Mouse (Mus musculus) heart, adult 2 months (tissue): ENCODE results near the gene Cpa3. TPM values are rescaled to one million over a fixed set of nuclear protein-coding genes. Genes with fewer than 3 reads are reported as not detected.

Source experiments
- DNase-seq, 2 experiments: peaks; one replicate each; pipeline ENCODE4 v3.0.0; 2021
- H3K27ac ChIP-seq: fragments of 200-600 bp; 2 replicates; pipeline ENCODE4 v1.8.1; 2022
- H3K27me3 ChIP-seq: fragments of 200-500 bp; 2 replicates; pipeline ENCODE4 v1.6.1; 2012; ENCODE audit warnings: mild to moderate bottlenecking, low read length, inconsistent platforms, mixed read lengths; ENCODE audit not compliant: control insufficient read depth, insufficient read depth
- H3K36me3 ChIP-seq: fragments of 200-500 bp; 2 replicates; pipeline ENCODE4 v1.6.1; 2012; ENCODE audit warnings: low read length, inconsistent platforms; ENCODE audit not compliant: control insufficient read depth, insufficient read depth
- H3K4me1 ChIP-seq: fragments of 200-500 bp; 2 replicates; pipeline ENCODE4 v1.6.1; 2011; ENCODE audit warnings: low read length; ENCODE audit not compliant: control insufficient read depth, insufficient read depth
- H3K4me3 ChIP-seq: fragments of 200-600 bp; 2 replicates; pipeline ENCODE4 v1.8.1; 2022
- H3K79me2 ChIP-seq: fragments of 200-500 bp; replicated peaks from 2 replicates; pipeline ENCODE4 v1.6.1; 2012; ENCODE audit warnings: mild to moderate bottlenecking, inconsistent platforms, low read length, moderate library complexity, mixed read lengths; ENCODE audit not compliant: control insufficient read depth, insufficient read depth
- H3K9ac ChIP-seq: fragments of 200-500 bp; 2 replicates; pipeline ENCODE4 v1.6.1; 2012; ENCODE audit warnings: low read depth, mild to moderate bottlenecking, control low read depth, inconsistent platforms, low read length, mixed read lengths
- CTCF ChIP-seq: fragments of 200-600 bp; IDR thresholded peaks from 2 replicates; pipeline ENCODE4 v1.8.1; 2022; ENCODE audit warnings: antibody characterized with exemption, mild to moderate bottlenecking, moderate library complexity
- EP300 ChIP-seq: fragments of 200-500 bp; IDR thresholded peaks from 2 replicates; pipeline ENCODE4 v1.6.1; 2011; ENCODE audit warnings: low read depth, low read length, control low read depth; ENCODE audit not compliant: insufficient read depth
- POLR2A ChIP-seq: fragments of 200-500 bp; IDR thresholded peaks from 2 replicates; pipeline ENCODE4 v1.6.1; 2011; ENCODE audit warnings: mild to moderate bottlenecking, low read depth, low read length, control low read depth; ENCODE audit not compliant: insufficient read depth
- WGBS: fragments of 180-500 bp; shearing (Covaris S2); methylation state at CpG from one replicate; pipeline ENCODE4 v1.1.7; 2018; 5-methylcytosine and 5-hydroxymethylcytosine counted together
- intact Hi-C: fragments of 180-260 bp; cut with DNase I; formaldehyde crosslinking; loops from one replicate; pipeline ENCODE4 v1.15.1; 2025
- polyA plus RNA-seq: library from polyadenylated mRNA; depleted of rRNA; stranded (reverse); fragments of >200 nt; gene quantifications from 2 replicates; pipeline ENCODE4 v1.2.3, GENCODE M21; 2012
- total RNA-seq, 2 experiments: library from RNA; stranded (reverse); gene quantifications; 2 replicates each; pipeline ENCODE4 v1.2.3; 2021

Cpa3 gene
- total and polyA plus RNA-seq, 3 experiments: 0.96 to 1.3 (median 1.1) TPM

DNA sequence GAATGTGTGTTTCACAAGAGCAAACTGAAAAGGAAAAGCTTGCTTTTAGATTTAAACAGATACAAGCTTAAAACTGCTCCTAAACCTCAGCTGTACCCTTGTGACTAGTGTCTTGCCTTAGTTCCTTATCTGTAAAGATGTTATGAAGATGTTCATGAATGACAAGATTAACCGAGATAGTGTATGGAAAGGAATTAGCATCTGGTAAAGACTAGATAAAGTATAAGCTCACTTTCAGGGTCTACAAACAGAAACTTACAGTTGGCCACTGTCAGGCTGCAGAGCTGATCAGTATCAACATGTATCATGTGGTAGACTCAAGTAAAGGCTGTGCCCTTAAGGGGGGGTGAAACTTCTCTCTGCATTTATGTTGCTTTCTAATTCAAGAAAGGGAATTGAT, 1.9 kb upstream of the Cpa3 start:
- DNase-seq: no peak
- Histone ChIP-seq H3K27me3 (no peaks in the 10 kb centered on the region), H3K4me1 (no peaks in the 10 kb centered on the region), H3K79me2 (no peaks in the 10 kb centered on the region), H3K4me3 (no peak overlapping the region), H3K27ac (no peak overlapping the region), H3K36me3 (no peaks in the 10 kb centered on the region), H3K9ac (no peak overlapping the region)
- no peak for TF ChIP-seq EP300
- intact Hi-C loops: no loop called here
- 67% methylated on average over 1 of the region's 1 CpGs for WGBS

DNA sequence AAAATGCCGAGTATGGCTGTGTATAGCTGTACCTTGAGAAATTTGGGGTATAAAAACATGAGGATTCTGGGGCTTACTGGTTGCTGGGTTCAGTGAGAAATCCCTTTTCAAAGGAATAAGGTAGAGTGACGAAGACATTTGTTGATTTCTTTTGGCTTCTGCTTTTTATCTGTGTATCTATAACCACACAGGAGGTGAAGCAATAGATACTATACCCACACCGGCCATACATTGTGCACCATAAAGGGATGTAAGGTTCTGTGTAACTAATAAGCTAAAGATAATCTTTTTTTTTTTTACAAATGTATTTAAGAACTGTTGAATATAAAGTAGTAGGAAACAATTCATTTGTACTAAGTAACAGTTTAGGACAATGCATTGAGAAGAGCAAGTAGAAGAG, 2.2 kb downstream of the Cpa3 start:
- Histone ChIP-seq H3K36me3 (no peaks in the 10 kb centered on the region), H3K79me2 (no peaks in the 10 kb centered on the region), H3K9ac (no peak overlapping the region), H3K27ac (no peak overlapping the region), H3K4me3 (no peak overlapping the region), H3K4me1 (no peaks in the 10 kb centered on the region), H3K27me3 (no peaks in the 10 kb centered on the region)
- no peak for DNase-seq
- 82% methylated on average over 3 of the region's 3 CpGs for WGBS
- intact Hi-C loops: no loop called here
- TF ChIP-seq EP300: no peak
- no peak for TF ChIP-seq CTCF
- TF ChIP-seq POLR2A: no peak

DNA sequence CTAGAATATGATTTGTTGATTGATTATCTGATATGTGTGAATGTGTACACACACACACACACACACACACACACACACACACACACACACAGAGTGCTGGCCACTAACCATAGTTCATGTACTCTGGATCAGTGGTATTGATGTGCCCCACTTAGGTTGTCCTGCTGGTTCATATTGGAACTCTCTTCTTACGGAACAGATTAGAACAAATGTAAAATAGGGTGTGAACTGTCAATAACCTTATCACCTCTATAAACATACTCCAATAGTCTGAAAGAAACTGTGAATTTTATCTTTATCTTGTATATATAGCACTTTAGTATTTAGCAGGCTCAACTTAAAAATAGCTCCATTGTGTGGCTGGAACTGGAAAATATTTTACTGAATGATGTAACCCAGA, 5.0 kb downstream of the Cpa3 start:
- 33% methylated on average over 1 of the region's 1 CpGs for WGBS
- H3K79me2 ChIP-seq: no peaks in the 10 kb centered on the region

DNA sequence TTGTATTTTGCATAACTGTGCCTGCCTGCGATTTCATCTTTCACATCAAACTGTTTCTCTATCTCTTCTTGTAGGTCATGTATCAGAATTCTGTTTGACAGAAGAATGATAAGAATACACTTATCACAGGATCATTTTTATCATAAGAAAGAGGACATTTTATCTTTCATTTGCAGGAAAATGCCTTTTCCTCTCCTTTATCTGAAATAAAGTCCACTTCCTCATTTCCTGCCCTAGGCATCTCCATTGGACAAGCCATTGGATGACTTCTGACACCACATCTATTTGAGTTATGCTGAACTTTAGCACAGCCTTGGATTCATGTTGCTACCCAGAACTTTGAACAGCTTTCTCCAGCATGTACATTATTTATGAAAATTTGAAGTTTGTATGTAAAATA, 13.0 kb downstream of the Cpa3 start:
- WGBS: 69% methylated on average over 1 of the region's 1 CpGs
- intact Hi-C loops: no loop called here
- DNase-seq: no peak

More for the DNA sequence above, 5.0 kb downstream of the Cpa3 start:
- no peaks in the 10 kb centered on the region for H3K36me3 ChIP-seq
- no peaks in the 10 kb centered on the region for H3K27me3 ChIP-seq
- DNase-seq: no peak
- H3K4me1 ChIP-seq: no peaks in the 10 kb centered on the region
- TF ChIP-seq POLR2A: no peak
- TF ChIP-seq CTCF: no peak
- TF ChIP-seq EP300: no peak
- intact Hi-C loops: no loop called here
- H3K9ac ChIP-seq: no peak overlapping the region
- no peak overlapping the region for H3K27ac ChIP-seq
- H3K4me3 ChIP-seq: no peak overlapping the region

DNA sequence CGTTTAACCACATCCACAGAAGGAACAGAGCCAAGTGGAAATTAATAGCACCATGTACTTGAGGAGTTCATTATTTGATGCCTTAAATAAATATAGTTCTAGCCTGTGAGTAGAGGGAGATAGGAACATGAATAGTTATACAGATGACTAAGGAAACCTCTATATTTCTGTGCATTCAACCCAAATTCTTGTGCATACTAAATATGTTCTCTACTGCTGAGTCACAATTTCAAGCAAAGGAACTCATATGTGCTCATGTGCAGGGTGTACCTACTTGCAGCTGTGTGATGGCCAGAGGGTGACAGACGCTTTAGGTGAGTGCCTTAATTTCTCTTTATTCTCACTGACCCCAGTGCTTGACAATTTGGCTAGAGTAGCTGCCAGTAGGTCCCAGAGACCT, 16.6 kb downstream of the Cpa3 start:
- Histone ChIP-seq H3K4me1 (no peaks in the 10 kb centered on the region), H3K36me3 (no peaks in the 10 kb centered on the region), H3K4me3 (no peak overlapping the region), H3K27ac (no peak overlapping the region), H3K27me3 (no peaks in the 10 kb centered on the region), H3K9ac (no peak overlapping the region), H3K79me2 (no peaks in the 10 kb centered on the region)
- WGBS: 59% methylated on average over 2 of the region's 2 CpGs
- DNase-seq: no peak
- TF ChIP-seq EP300: no peak
- no peak for TF ChIP-seq POLR2A
- TF ChIP-seq CTCF: no peak
- intact Hi-C loops: no loop called here

More for the DNA sequence above, 13.0 kb downstream of the Cpa3 start:
- Histone ChIP-seq H3K27me3 (no peaks in the 10 kb centered on the region), H3K36me3 (no peaks in the 10 kb centered on the region), H3K79me2 (no peaks in the 10 kb centered on the region), H3K4me1 (no peaks in the 10 kb centered on the region), H3K9ac (no peak overlapping the region), H3K4me3 (no peak overlapping the region), H3K27ac (no peak overlapping the region)
- TF ChIP-seq EP300 (no peak), POLR2A (no peak), CTCF (no peak)

DNA sequence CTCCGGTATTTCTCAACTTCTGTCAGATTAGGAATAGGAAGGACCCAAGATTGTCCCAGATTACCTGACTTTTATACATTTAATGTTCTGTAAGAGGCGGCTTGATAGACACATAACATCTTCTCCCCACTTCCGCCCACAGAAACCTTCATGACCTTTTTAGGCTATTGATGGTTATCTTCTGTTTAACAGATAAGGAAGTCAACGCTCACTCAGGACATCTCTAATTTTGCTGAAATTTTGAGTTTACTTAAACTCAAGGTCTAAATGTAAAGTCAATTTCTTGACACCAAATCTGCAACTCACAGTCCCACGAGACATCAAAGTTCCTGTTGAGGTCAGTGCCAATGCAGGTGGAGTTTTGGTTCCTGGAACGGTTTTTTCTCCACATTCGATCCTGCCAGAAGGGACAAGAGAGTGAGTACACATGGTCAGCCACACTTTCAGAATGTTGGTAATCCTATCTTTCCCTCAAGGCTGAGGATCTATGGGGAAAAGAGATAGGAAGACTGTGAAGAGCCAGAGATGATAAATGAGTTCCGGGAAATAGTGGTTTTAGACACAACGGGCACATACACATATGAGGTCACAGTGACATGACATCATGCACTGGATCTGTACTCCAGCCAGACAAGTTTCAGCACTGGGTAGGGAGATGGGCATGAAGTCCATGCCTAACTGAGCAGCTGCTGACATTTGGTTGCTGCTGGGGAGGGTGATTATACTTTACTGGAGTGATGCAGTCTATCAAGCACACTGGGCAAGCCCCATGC, 18.9 kb downstream of the Cpa3 start:
- no peak for TF ChIP-seq EP300
- no peak for TF ChIP-seq POLR2A
- TF ChIP-seq CTCF: no peak
- no peaks in the 10 kb centered on the region for H3K27me3 ChIP-seq
- no peak overlapping the region for H3K27ac ChIP-seq
- intact Hi-C loops: no loop called here
- no peaks in the 10 kb centered on the region for H3K36me3 ChIP-seq
- no peaks in the 10 kb centered on the region for H3K4me1 ChIP-seq
- no peak overlapping the region for H3K4me3 ChIP-seq
- no peaks in the 10 kb centered on the region for H3K79me2 ChIP-seq
- no peak for DNase-seq
- WGBS: 67% methylated on average over 9 of the region's 9 CpGs
- H3K9ac ChIP-seq: no peak overlapping the region
